Mouse (Mus musculus): ENCODE results near the gene 4930572O03Rik. TPM values are rescaled to one million over a fixed set of nuclear protein-coding genes. Genes with fewer than 3 reads are reported as not detected.

Gene 4930572O03Rik
- polyA plus RNA-seq, 1 experiment from 2014 or later, result not detected

Other genes with a start within 250 kb of the 4930572O03Rik start
- not detected in 3 replicates for gene Gm21149, start 180.5 kb downstream of the 4930572O03Rik start, polyA plus RNA-seq (2018)
- not detected in 3 replicates for gene Gm21190, start 127.8 kb downstream of the 4930572O03Rik start, polyA plus RNA-seq (2018)
- gene Gm21083, start 79.7 kb downstream of the 4930572O03Rik start, polyA plus RNA-seq (2018), result not detected in 3 replicates
- not detected in 3 replicates for gene Speer4d, start 38.0 kb downstream of the 4930572O03Rik start, polyA plus RNA-seq (2018)
- not detected in 3 replicates for gene Speer4c, start 57.2 kb upstream of the 4930572O03Rik start, polyA plus RNA-seq (2018)

All from macrophage (primary cell).